Mouse (Mus musculus) embryonic fibroblast, embryonic 13.5 days (primary cell): ENCODE data around the gene Gtdc1.

Experiments used
- CTCF ChIP-seq: IDR thresholded peaks from 2 replicates; pipeline ENCODE4 v1.5.1; 2011; ENCODE audit warnings: mild to moderate bottlenecking, control low read depth, low read length, moderate library complexity, borderline replicate concordance; ENCODE audit not compliant: insufficient read depth
- POLR2A ChIP-seq: IDR thresholded peaks from 2 replicates; pipeline ENCODE4 v1.6.1; 2011; ENCODE audit warnings: low read depth, mild to moderate bottlenecking, control low read depth, low read length, moderate library complexity

DNA sequence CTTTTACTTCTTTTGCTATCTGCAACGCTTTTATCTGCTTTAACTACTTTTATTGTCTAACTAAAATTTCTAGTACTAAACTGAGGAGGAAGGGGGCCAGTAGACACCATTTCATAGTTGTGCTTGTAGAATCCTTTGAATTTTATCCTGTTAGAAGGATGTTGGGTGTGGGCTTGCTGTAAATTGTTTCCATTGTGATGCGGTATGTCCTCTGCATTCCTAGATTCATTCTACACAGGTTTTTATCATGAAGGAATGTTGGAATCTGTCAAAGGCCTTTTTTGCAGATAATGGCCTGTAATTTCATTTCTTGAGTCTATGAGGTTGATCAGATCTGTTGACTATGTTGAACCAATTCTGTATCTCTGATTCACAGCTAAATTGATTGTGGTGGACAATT is 146.5 kb downstream of the Gtdc1 start:
- TF ChIP-seq CTCF (no peak), POLR2A (no peak)
